Comparison of ENCODE assay signal across 7 mouse cellular contexts in genomic region chr13:111798044-111798443, GRCm38 (mm10). TPM values are rescaled to one million over a fixed set of nuclear protein-coding genes. Genes with fewer than 3 reads are reported as not detected.
DNase-seq lines count a peak whose midpoint lies in the region; ATAC-seq and TF ChIP-seq lines count a peak whose summit lies in the region.

No protein-coding gene starts in this region.

- ATAC-seq in stomach, embryonic 14.5 days (ENCODE audit: insufficient number of reproducible peaks, insufficient read depth, low FRiP score, low read depth), result no peak

- WGBS in lung, adult 2 months, result 37% methylated on average over 12 of the region's 12 CpGs
- 39% methylated on average over 12 of the region's 12 CpGs for WGBS in kidney, adult 2 months
- WGBS in stomach, embryonic 14.5 days, result 68% methylated on average over 12 of the region's 12 CpGs

- DNase-seq in lung, adult 2 months, result peak; percentile 37
- no peak for DNase-seq in lung, postnatal 14 days
- DNase-seq in fibroblast of lung, adult 2 months (ENCODE audit: low read depth), result peak; percentile 58
- peak; percentile 85 for DNase-seq in kidney, adult 2 months
- DNase-seq in cerebellum, adult 9-10 months, result no peak
- DNase-seq in natural killer cell, adult 2 months (ENCODE audit: low spot score in 2 of 2), result no peak

- H3K4me1 ChIP-seq in lung, adult 2 months (ENCODE audit: control insufficient read depth, insufficient read depth, low read length), result peaks cover 49% of the 10 kb centered on the region
- H3K4me1 ChIP-seq in kidney, adult 2 months (ENCODE audit: control insufficient read depth, insufficient read depth, low read length), result peaks cover 56% of the 10 kb centered on the region
- peaks cover 59% of the 10 kb centered on the region for H3K4me1 ChIP-seq in stomach, embryonic 14.5 days (ENCODE audit: control insufficient read depth, insufficient read depth, low read length)

- no peaks in the 10 kb centered on the region for H3K36me3 ChIP-seq in kidney, adult 2 months (ENCODE audit: control insufficient read depth, insufficient read depth, low read length)
- H3K36me3 ChIP-seq in stomach, embryonic 14.5 days (ENCODE audit: control insufficient read depth, insufficient read depth, low read length), result no peaks in the 10 kb centered on the region

- H3K27me3 ChIP-seq in kidney, adult 2 months (replicated peaks; ENCODE audit: control insufficient read depth, insufficient read depth, low read length), result no peaks in the 10 kb centered on the region
- no peaks in the 10 kb centered on the region for H3K27me3 ChIP-seq in stomach, embryonic 14.5 days (ENCODE audit: control insufficient read depth, insufficient read depth, low read length)

- no peak overlapping the region for H3K4me3 ChIP-seq in lung, adult 2 months (replicated peaks; ENCODE audit: extremely low read depth, low read depth, low read length)
- no peak overlapping the region for H3K4me3 ChIP-seq in kidney, adult 2 months (ENCODE audit: insufficient read depth, low read depth, low read length)
- H3K4me3 ChIP-seq in stomach, embryonic 14.5 days (ENCODE audit: low read depth, low read length), result no peak overlapping the region

- no peak for TF ChIP-seq CTCF in lung, adult 2 months (IDR thresholded peaks at IDR 0.05; ENCODE audit: insufficient read depth, low read length)
- TF ChIP-seq CTCF in kidney, adult 2 months (conservative IDR thresholded peaks at IDR 0.05; ENCODE audit: insufficient read depth, insufficient read length, low read depth, low read length), result no peak

- TF ChIP-seq POLR2A in lung, adult 2 months (IDR thresholded peaks at IDR 0.05; ENCODE audit: borderline replicate concordance, extremely low read depth, low read depth, low read length), result no peak
- TF ChIP-seq POLR2A in kidney, adult 2 months (IDR thresholded peaks at IDR 0.05; ENCODE audit: low read depth, low read length), result no peak

- no peaks in the 10 kb centered on the region for H3K9me3 ChIP-seq in stomach, embryonic 14.5 days (ENCODE audit: control insufficient read depth, low read depth, low read length)

- H3K4me2 ChIP-seq in stomach, embryonic 14.5 days (replicated peaks; ENCODE audit: low read depth, low read length), result no peak overlapping the region

- H3K27ac ChIP-seq in kidney, adult 2 months (ENCODE audit: insufficient read depth, low read depth, low read length), result peak overlapping the region; percentile 56
- H3K27ac ChIP-seq in stomach, embryonic 14.5 days (ENCODE audit: low read length), result peak overlapping the region; percentile 30; the same call in 1 of the 2 replicates

- no peak overlapping the region for H3K9ac ChIP-seq in stomach, embryonic 14.5 days (replicated peaks; ENCODE audit: low read depth, low read length)

RNA-seq across cellular contexts. Expression of gene Map3k1, which starts 10.7 kb away (rescaled TPM):
- 17.0 and 22.2 TPM in 2 replicates for polyA plus RNA-seq in lung, adult 2 months (2012; rRNA removed)
- polyA plus RNA-seq in kidney, adult 2 months (2012; rRNA removed), result 16.6 and 17.8 TPM in 2 replicates
- polyA plus RNA-seq in stomach, embryonic 14.5 days (2014; fragmentation: Nextera tagmentation; extraction: Ambion mirVana), result 32.0 and 36.7 TPM in 2 replicates

Comparison
In these comparisons a context has a peak if more than half of its experiments do, and no peak if none do; other contexts are left out.
1. DNase-seq: peak in lung, adult 2 months (single experiment), fibroblast of lung, adult 2 months (single experiment) and kidney, adult 2 months (single experiment); none in lung, postnatal 14 days (single experiment), cerebellum, adult 9-10 months (single experiment) and natural killer cell, adult 2 months (0 of 2).